Mouse (Mus musculus) layer of hippocampus, adult 11-12 months (tissue): ENCODE measurements around the gene Mvd.

ENCODE experiments used
- DNase-seq: peaks from one replicate; pipeline ENCODE4 v3.0.0; 2022; ENCODE audit warnings: low spot score

Mvd gene

DNA sequence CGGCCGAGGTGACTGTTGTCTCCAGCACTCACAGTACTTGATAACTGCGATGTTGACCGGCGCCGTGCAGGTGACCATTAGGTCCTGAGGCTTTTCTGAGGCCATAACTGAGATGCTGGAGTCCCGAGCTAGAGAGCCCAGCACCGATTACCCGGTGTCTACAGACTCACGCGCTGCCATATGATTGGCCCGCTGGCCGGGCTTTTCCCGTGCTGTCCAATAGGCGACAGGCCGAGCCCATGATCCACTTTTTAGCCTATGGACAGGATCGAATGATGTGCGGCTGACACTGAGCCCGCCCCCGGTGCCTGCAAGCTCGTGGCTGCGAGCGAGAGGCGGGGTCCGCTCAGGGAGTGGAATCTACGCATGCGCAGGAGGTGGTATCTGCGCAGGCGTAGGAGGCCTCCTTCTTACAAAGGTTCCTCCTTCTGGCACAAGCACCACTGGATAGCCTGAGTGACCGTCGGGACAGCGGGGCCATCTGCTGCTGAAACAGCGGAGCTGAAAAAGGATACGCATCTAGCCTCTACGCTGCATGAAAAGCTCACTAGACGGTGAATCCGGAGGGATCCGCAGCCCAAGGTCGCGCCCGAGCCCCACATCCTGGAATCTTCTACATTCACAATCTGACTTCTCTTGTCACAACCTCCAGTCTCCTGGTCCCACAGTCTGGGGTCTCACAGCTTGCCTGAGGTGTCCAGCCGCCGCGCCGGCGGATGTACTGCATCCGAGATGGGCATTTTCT, at the start of gene Mvd:
Mvd (minus strand) TSS at position 161 of the 745 bp plus-strand sequence.
- DNase-seq, result peak; percentile 99

DNA sequence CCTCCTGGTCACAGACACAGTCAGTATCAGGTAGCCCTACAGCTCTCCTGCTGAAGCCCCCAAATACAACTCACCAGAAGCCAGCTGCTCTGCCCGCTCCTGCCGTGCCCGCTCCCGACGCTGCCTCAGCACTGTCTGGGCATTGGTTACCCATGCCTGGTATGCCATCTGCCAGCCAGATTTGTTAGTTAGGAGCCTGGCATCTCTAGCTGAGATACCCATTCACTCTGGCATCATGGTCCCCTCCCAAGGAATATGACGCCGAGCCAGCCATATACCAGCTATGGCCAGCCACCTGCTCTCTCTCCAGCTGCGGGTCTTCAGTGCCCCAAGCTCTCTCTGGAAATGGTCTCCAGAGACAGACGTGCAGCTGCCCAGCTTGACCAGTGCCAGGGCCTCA, 45.2 kb upstream of the Mvd start:
- peak; percentile 47 for DNase-seq

DNA sequence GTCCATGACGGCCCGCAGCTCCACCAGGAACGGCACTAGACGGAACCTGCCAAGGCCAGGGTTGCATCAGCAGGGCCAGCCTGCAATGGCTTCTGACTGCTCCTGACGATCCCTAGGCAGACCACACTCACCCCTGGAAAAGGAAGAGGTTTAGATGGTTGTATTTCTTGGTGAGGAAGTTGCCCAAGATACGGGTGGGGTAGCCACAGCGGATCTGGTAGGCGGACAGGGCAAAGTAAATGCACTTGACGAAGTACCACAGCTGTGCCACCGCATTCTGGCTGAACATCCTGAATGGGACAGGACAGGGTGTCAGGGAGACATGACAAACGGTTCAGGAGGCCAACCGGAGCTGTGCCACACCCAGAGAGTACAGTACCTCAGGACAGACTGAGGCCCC, 41.6 kb upstream of the Mvd start:
- DNase-seq, result no peak

DNA sequence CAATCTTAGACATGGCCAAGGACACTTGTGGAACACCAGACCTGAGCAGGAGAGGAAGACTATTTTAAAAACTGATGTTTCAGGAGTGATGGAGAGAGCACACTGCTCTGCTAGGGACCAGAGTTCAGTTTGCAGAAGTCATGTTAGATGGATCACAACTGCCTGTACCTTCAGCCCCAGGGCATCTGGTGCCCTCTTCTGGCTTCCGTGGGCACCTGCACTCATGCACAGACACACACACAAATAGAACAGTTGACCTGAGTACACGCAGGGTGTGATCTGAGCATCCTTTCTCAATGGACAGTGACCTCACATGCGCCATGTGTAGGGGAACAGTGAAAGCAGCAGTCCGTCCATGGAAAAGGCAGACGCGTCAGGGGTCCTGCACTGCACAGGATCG, 40.7 kb upstream of the Mvd start:
- DNase-seq, result no peak

DNA sequence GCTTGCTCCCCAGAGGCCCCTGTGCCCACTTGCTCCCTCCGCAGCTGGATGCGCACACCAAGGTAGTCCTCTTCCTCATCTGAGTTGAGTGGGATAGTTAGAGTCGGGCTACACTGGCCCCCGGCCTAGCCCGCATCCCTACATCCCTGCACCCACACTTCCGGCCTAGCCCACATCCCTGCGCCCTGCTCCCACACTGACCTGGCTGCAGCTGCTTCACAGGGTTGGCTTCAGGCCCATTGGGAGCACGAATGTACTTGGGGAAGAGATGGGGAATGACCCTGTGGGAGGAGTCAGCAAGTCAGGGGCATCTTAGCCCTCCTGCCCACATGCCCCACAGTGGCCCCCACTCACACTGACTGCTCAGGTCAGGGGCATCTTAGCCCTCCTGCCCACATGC, 39.2 kb upstream of the Mvd start:
- no peak for DNase-seq

DNA sequence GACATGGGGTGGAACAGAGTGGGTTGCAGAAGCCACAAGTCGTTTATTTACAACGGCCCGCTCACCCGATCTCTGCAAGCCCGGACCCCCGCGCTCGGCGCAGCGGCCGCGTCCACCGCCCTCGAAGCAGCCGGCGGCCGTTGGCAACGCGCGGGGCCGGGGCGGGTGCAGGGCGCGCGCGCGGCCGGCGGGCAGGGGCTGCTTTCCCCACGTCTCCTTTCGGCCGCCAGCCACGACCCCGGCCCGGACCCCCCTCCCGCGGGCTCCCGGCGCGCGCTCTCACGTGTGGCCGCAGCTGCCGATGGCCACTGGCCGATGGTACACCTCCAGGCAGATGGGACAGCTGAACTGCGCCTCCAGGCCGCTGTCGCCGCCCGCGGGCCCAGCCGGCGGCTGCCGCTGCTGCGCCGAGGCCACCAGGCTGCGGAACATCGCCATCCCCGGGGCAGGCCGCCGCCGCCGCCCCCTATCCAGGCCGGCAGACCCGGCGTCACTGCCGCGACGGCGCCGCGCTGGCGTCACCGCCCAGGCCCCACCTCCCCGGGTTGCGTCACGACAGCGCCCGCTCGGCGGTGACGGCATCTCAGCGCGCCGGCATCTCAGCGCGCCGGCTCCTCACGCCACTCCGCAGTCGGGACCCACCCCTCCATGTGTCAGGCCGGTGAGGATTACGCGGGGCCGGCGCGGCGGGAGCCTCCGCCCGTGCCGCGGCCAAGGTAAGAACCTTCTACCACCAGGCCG, 32.5 kb upstream of the Mvd start, which contains the start of the genes Rnf166 and Ctu2:
Rnf166 (minus strand) TSS at position 485 of the 741 bp plus-strand sequence.
Ctu2 (plus strand) TSS at position 564 of the 741 bp plus-strand sequence.
- peak; percentile 90 for DNase-seq

GRCm38 (mm10) chr8:122474951-122475560, 31.8 kb upstream of the Mvd start:
- no peak for DNase-seq

DNA sequence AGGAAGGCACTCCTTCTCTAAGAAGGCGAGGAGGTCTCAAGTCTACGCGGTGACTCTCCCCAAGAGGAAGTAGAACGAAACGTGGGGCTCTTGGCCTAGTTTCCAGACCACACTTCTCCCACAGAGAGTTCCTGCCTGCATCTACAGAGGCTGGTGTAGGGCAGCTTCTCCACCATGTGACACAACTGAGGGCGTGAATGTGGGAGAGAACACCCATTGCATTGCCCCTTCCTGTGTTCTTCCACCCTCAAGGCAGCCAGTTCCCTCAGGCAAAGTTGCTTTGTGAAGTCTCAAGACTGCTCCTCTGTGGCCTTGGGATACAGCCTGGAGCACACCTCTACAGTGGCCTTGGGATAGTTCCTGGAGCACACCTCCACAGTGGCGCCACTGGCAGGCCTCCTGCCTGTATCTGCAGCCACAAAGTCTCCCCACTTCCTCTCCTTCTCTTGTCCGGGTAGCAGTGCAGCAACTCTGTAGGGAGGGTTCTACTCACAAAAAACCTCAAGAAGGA, 30.7 kb upstream of the Mvd start:
- DNase-seq, result no peak

GRCm38 (mm10) chr8:122470691-122471090, 27.5 kb upstream of the Mvd start:
- no peak for DNase-seq

- DNase-seq, result no peak
These were observed 26.7 kb upstream of the Mvd start for GRCm38 (mm10) chr8:122469965-122470364.

DNA sequence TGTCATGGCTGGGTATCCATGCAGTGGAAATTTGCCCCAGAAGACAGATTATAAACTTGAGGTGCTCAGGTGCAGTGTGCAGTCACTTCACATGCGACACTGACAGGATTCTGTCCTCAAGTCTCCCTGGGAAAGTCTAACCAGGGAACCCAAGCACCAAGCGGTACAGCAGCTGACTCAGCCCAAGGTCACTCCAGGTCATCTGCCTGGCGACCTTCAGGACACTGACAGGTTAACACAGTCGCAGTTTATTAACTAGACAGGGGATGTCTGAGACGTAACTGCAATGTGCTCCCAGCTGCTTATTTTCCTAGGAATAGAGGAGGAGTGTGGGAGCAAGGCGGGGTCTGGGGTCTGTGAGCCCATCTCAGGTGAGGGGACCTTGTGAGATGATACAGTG, 26.2 kb upstream of the Mvd start:
- no peak for DNase-seq

DNA sequence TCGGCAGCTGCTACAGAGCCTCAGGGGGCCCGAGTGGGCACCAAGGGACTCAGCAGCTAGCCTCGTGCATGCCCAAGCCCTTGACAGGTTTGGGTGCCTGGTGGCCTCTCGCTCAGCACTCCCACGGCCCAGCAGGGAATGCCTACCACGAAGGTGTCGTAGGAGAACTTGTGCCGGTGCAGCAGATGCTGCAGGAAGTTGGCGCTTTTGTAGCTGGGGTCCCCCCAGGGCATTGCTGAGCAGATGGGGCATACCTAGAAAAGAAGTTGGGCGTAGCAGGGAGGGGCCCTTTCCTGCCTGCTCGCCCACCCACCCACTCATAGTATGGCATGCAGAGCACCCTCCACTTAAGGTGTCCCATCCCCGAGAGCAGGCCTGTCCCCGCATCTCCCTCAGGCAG, 24.6 kb upstream of the Mvd start:
- no peak for DNase-seq

GRCm38 (mm10) chr8:122464985-122465384, 21.8 kb upstream of the Mvd start:
- no peak for DNase-seq

DNA sequence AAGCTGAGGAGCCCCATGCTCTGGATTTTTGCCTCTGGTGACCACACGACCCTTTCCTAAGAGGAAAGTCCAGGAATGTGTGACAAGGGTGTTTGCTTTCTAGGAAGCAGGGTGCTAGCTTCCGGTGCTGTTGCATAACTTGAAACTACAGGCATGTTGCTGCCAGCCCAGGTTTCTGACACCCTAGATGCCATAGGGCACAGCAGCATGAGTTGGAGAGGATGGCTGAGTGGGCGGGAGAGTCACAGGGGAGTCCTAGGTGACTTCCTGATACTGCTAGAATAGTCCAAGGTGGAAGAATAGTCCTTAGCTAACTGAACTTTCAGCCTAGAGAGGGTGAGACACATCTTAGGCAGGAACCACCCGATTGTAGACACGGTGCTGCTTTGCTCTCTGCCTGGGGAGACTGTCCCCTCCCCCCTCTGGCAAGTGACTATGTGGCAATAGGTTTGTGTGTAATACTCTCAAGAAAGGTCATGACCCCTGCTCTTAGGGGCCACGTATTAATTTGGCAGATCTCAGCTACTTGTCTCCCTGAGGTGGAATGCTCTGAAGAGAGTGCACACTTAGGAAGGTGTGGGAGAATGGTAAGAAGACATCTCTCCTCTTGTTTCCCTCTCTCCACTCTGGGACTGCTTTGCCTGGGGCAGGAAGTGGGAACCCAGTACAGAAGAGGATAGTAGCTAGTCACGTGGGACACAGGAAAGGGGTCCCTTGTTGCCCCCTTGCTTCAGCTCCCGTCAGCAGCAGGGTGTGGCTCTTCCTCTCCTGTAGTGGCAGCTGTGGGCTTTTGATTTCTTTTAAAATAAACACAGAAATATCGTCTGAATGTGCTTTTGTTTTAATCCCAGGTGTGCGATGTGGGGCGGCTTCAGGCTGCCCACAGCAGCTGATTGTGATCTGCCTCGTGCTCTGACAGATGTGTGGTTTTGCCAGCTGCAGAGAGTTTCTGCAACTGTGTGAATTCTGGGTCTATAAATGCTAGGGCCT, 20.7 kb upstream of the Mvd start:
- DNase-seq, result no peak

DNA sequence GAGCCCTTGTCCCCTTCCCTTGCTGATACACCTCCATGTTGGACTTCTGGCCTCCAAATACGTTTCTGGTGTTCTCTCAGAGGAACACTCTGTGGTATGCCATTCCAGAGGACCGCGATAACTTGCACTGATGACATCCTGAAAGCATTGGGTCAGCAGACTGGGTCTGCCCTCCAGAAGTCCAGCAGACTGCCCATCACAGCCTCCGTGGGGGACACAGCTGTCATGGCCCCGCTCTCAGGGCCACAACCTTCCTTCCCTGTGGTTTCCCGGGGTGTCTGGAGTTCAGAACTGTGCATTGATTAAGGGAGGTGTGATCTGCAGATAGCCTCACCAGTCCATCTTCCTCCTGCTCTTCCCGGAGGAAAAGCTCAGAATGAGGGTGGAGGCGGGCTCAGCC, 19.3 kb upstream of the Mvd start:
- DNase-seq, result no peak

DNA sequence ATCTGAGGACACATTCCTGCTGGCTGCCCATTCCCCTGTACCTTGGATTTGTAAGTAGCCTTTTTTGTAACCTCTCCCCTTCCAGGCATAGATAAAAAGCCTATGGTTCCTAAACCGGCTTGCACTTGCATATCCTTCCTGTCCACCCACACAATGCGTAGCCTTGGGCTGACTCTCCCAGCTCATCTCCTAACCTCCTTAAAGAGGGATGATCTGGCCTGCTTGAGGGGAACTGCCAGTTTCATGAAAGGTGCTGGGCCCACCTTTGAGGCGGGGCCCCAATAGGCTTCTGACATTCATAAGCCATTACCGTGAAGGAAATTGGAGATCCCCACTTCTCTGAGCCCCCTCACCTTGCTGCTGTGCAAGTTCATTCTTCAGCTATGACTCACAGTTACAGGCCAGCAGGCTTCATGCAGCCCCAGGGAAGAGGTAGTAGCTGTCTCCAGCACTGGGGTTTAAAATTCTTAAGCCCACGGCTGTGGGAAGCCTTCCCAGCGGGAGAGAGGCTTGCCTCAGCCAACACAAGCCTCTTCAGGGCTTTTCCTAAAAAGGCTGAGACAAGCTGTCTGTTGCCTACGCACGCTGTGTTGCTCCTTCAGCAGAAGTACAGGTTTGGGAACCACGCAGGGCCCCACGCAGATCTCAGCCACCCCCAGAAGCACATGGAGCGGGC, 18.4 kb upstream of the Mvd start:
- DNase-seq, result peak; percentile 44

DNA sequence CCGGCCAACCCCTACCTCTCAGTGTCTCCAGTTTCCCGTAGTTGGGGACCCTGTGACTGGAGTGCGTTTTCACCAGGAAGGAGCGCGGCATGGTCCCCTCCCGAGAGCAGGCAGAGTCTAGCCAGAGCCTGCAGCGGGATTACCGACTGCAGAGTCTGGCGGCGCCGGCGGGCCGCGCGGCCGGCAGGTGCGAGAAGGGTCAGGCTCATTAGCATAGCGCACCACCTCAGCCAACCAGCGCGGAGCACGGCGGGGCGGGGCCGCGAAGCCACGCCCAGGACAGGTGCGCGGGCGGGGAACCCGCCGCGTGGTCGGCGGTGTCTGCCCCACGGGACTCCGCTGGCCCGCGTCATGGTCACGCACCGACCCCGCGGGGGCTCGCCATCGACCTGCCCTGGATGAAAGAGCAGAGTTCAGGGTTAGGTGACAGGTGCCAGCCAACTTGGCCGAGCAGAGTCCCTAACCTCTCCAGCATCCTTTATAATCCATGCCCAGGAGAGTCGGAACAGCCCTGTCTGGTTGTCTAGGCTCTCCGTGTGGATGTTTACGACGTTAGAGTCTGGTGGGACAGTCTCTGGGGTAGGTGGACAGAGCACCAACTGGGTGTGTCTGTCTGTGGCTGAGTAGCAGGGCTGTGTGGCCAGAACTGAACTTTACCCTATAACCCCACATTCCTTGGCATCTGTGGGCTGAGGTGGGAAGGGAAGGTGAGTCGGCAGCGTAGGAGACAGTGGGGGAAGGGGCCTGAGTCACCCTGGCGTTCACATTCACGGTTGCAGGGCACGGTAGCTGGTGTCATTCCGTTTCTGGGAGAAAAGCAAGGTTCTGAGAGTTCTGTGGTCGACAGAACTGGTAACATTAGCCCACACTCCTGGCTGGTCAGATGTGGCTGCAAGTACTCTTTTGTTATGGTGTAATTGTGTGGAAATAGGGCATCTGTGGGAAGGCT, 17.6 kb upstream of the Mvd start, which contains the start of gene Snai3:
Snai3 (minus strand) TSS at position 210 of the 949 bp plus-strand sequence.
- DNase-seq, result no peak

- DNase-seq, result no peak
These were observed 16.8 kb upstream of the Mvd start for GRCm38 (mm10) chr8:122459990-122460389.

- DNase-seq, result no peak
These were observed 16.1 kb upstream of the Mvd start for GRCm38 (mm10) chr8:122459218-122459900.
